Mouse (Mus musculus): ENCODE data around the gene Olfr1211. TPM values are rescaled to one million over a fixed set of nuclear protein-coding genes. Genes with fewer than 3 reads are reported as not detected.

Gene Olfr1211
- total RNA-seq (2014; rRNA removed) (not detected in 2 replicates), polyA plus RNA-seq (2015; fragmentation: Nextera tagmentation; extraction: Ambion mirVana) (not detected in 2 replicates)

DNA sequence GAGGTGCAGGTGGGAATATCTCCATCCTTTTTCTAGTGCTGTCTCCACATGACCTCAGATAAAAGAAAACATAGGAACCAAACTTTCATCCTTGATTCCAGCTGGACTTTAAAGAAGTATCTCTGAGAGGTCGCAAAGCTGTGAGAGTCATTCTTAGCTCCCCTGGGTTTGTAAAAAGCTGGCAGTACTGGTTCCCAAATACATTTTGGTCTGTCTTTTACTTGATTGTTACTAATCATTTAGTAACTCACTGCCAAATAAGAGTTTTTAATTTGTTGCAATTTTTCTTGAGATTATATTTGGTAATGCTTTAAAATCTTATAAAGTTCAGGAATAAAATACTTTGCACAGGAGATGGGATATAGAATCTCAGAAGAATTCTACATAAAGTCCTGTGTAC is at the start of gene Olfr1211:
TSS of gene Olfr1211 (minus strand) at position 101 of the 400 bp plus-strand sequence.
- no peaks in the 10 kb centered on the region for H3K27me3 ChIP-seq (ENCODE audit: insufficient read depth, low read length)
- no peak within 1 kb of the TSS for H3K27ac ChIP-seq (ENCODE audit: low read depth, low read length)
- no peak within 1 kb of the TSS for H3K9ac ChIP-seq (replicated peaks; ENCODE audit: low read length, poor library complexity, severe bottlenecking)
- no peak within 1 kb of the TSS for H3K4me2 ChIP-seq (ENCODE audit: low read depth, low read length, poor library complexity, severe bottlenecking)
- no peak within 1 kb of the TSS for H3K4me3 ChIP-seq (ENCODE audit: low read depth, low read length)
- ATAC-seq (ENCODE audit: low FRiP score) (no peak), DNase-seq (ENCODE audit: low spot score) (no peak)
- 87% methylated on average over 1 of the region's 1 CpGs for WGBS
- no peak for TF ChIP-seq CTCF (IDR thresholded peaks at IDR 0.05)
- no peaks in the 10 kb centered on the region for H3K4me1 ChIP-seq (ENCODE audit: insufficient read depth, low read length)
- no peaks in the 10 kb centered on the region for H3K9me3 ChIP-seq (ENCODE audit: low read length)
- H3K36me3 ChIP-seq (ENCODE audit: insufficient read depth, low read length), result no peaks in the 10 kb centered on the region

GRCm38 (mm10) chr2:88980181-88980580 is 42.3 kb upstream of the Olfr1211 start, which contains the start of gene Gm13762:
Gene Gm13762 (minus strand): TSS chr2:88980281.
- Histone ChIP-seq H3K4me1 (ENCODE audit: insufficient read depth, low read length) (no peaks in the 10 kb centered on the region), H3K27ac (ENCODE audit: low read depth, low read length) (no peak within 1 kb of the TSS), H3K36me3 (ENCODE audit: insufficient read depth, low read length) (no peaks in the 10 kb centered on the region), H3K4me3 (ENCODE audit: low read depth, low read length) (no peak within 1 kb of the TSS), H3K9ac (replicated peaks; ENCODE audit: low read length, poor library complexity, severe bottlenecking) (no peak within 1 kb of the TSS), H3K9me3 (ENCODE audit: low read length) (no peaks in the 10 kb centered on the region), H3K27me3 (ENCODE audit: insufficient read depth, low read length) (no peaks in the 10 kb centered on the region), H3K4me2 (ENCODE audit: low read depth, low read length, poor library complexity, severe bottlenecking) (no peak within 1 kb of the TSS)
- no peak for DNase-seq (ENCODE audit: low spot score)
- TF ChIP-seq CTCF (IDR thresholded peaks at IDR 0.05), result no peak
- 75% methylated on average over 1 of the region's 1 CpGs for WGBS
- ATAC-seq (ENCODE audit: low FRiP score), result no peak

GRCm38 (mm10) chr2:88953669-88954068 is 15.8 kb upstream of the Olfr1211 start, which contains the start of gene Olfr1212:
Gene Olfr1212 (plus strand): TSS chr2:88953969.
- H3K36me3 ChIP-seq (ENCODE audit: insufficient read depth, low read length), result no peaks in the 10 kb centered on the region
- no peak for DNase-seq (ENCODE audit: low spot score)

GRCm38 (mm10) chr2:88915057-88915456 is 22.9 kb downstream of the Olfr1211 start, which contains the start of gene Olfr1209:
Gene Olfr1209 (minus strand): TSS chr2:88915157.
- H3K9me3 ChIP-seq (ENCODE audit: low read length), result no peaks in the 10 kb centered on the region
- no peak within 1 kb of the TSS for H3K27ac ChIP-seq (ENCODE audit: low read depth, low read length)
- TF ChIP-seq CTCF (IDR thresholded peaks at IDR 0.05), result no peak
- ATAC-seq (ENCODE audit: low FRiP score) (no peak), DNase-seq (ENCODE audit: low spot score) (no peak)
- no peaks in the 10 kb centered on the region for H3K36me3 ChIP-seq (ENCODE audit: insufficient read depth, low read length)
- H3K4me2 ChIP-seq (ENCODE audit: low read depth, low read length, poor library complexity, severe bottlenecking), result no peak within 1 kb of the TSS
- H3K4me3 ChIP-seq (ENCODE audit: low read depth, low read length), result no peak within 1 kb of the TSS
- no peaks in the 10 kb centered on the region for H3K27me3 ChIP-seq (ENCODE audit: insufficient read depth, low read length)
- H3K4me1 ChIP-seq (ENCODE audit: insufficient read depth, low read length), result no peaks in the 10 kb centered on the region
- 95% methylated on average over 3 of the region's 3 CpGs for WGBS
- no peak within 1 kb of the TSS for H3K9ac ChIP-seq (replicated peaks; ENCODE audit: low read length, poor library complexity, severe bottlenecking)

More at GRCm38 (mm10) chr2:88953669-88954068, 15.8 kb upstream of the Olfr1211 start, which contains the start of gene Olfr1212:
- H3K27ac ChIP-seq (ENCODE audit: low read depth, low read length), result no peak within 1 kb of the TSS
- H3K4me1 ChIP-seq (ENCODE audit: insufficient read depth, low read length), result no peaks in the 10 kb centered on the region
- H3K9ac ChIP-seq (replicated peaks; ENCODE audit: low read length, poor library complexity, severe bottlenecking), result no peak within 1 kb of the TSS
- no peak for TF ChIP-seq CTCF (IDR thresholded peaks at IDR 0.05)
- H3K27me3 ChIP-seq (ENCODE audit: insufficient read depth, low read length), result no peaks in the 10 kb centered on the region
- H3K4me2 ChIP-seq (ENCODE audit: low read depth, low read length, poor library complexity, severe bottlenecking), result no peak within 1 kb of the TSS
- no peak within 1 kb of the TSS for H3K4me3 ChIP-seq (ENCODE audit: low read depth, low read length)
- no peak for ATAC-seq (ENCODE audit: low FRiP score)
- H3K9me3 ChIP-seq (ENCODE audit: low read length), result no peaks in the 10 kb centered on the region

DNA sequence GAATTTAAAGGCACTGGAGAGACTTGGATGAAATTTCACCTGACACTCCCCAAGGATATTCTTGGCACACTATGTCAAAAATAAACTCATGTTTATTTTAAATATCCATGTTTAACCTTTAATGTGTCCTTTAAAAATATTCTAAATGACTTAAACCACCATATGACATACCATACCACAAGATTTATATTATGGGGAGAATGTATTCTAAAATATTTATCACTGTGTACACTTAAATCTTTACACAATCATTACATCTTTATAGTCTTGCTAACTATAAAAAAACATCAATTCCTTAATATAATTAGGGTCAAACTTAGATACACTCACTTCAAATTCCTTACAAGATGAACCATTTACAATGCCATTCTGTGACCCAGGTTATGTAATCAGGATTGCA is 35.7 kb downstream of the Olfr1211 start, which contains the start of gene Olfr1208:
TSS of gene Olfr1208 (minus strand) at position 101 of the 400 bp plus-strand sequence.
- no peak for ATAC-seq (ENCODE audit: low FRiP score)
- Histone ChIP-seq H3K4me1 (ENCODE audit: insufficient read depth, low read length) (no peaks in the 10 kb centered on the region), H3K36me3 (ENCODE audit: insufficient read depth, low read length) (no peaks in the 10 kb centered on the region), H3K27me3 (ENCODE audit: insufficient read depth, low read length) (no peaks in the 10 kb centered on the region), H3K4me3 (ENCODE audit: low read depth, low read length) (no peak within 1 kb of the TSS), H3K4me2 (ENCODE audit: low read depth, low read length, poor library complexity, severe bottlenecking) (no peak within 1 kb of the TSS), H3K27ac (ENCODE audit: low read depth, low read length) (no peak within 1 kb of the TSS), H3K9ac (replicated peaks; ENCODE audit: low read length, poor library complexity, severe bottlenecking) (no peak within 1 kb of the TSS), H3K9me3 (ENCODE audit: low read length) (no peaks in the 10 kb centered on the region)
- DNase-seq (ENCODE audit: low spot score), result no peak
- TF ChIP-seq CTCF (IDR thresholded peaks at IDR 0.05), result no peak

Other genes with a start within 250 kb of the Olfr1211 start
- not detected in 2 replicates for gene Olfr1195, start 248.9 kb downstream of the Olfr1211 start, total RNA-seq (2014; rRNA removed)
- gene Olfr1195, start 248.9 kb downstream of the Olfr1211 start, polyA plus RNA-seq (2015; fragmentation: Nextera tagmentation; extraction: Ambion mirVana), result not detected in 2 replicates
- not detected in 2 replicates for gene Olfr1196, start 233.5 kb downstream of the Olfr1211 start, total RNA-seq (2014; rRNA removed)
- gene Olfr1196, start 233.5 kb downstream of the Olfr1211 start, polyA plus RNA-seq (2015; fragmentation: Nextera tagmentation; extraction: Ambion mirVana), result not detected in 2 replicates
- gene Olfr1197, start 205.7 kb downstream of the Olfr1211 start, total RNA-seq (2014; rRNA removed), result not detected in 2 replicates
- not detected in 2 replicates for gene Olfr1197, start 205.7 kb downstream of the Olfr1211 start, polyA plus RNA-seq (2015; fragmentation: Nextera tagmentation; extraction: Ambion mirVana)
- gene Olfr1198, start 186.7 kb downstream of the Olfr1211 start, total RNA-seq (2014; rRNA removed), result not detected in 2 replicates
- not detected in 2 replicates for gene Olfr1198, start 186.7 kb downstream of the Olfr1211 start, polyA plus RNA-seq (2015; fragmentation: Nextera tagmentation; extraction: Ambion mirVana)
- not detected in 2 replicates for gene Olfr1199, start 177.6 kb downstream of the Olfr1211 start, total RNA-seq (2014; rRNA removed)
- not detected in 2 replicates for gene Olfr1199, start 177.6 kb downstream of the Olfr1211 start, polyA plus RNA-seq (2015; fragmentation: Nextera tagmentation; extraction: Ambion mirVana)
- gene Olfr1200, start 167.6 kb downstream of the Olfr1211 start, total RNA-seq (2014; rRNA removed), result not detected in 2 replicates
- not detected in 2 replicates for gene Olfr1200, start 167.6 kb downstream of the Olfr1211 start, polyA plus RNA-seq (2015; fragmentation: Nextera tagmentation; extraction: Ambion mirVana)
- gene Olfr1201, start 145.1 kb downstream of the Olfr1211 start, total RNA-seq (2014; rRNA removed), result not detected in 2 replicates
- not detected in 2 replicates for gene Olfr1201, start 145.1 kb downstream of the Olfr1211 start, polyA plus RNA-seq (2015; fragmentation: Nextera tagmentation; extraction: Ambion mirVana)
- gene Olfr1202, start 123.6 kb downstream of the Olfr1211 start, total RNA-seq (2014; rRNA removed), result not detected in 2 replicates
- 0.04 TPM in 1 of 2 replicates, not detected in the other for gene Olfr1202, start 123.6 kb downstream of the Olfr1211 start, polyA plus RNA-seq (2015; fragmentation: Nextera tagmentation; extraction: Ambion mirVana)
- not detected in 2 replicates for gene Olfr1205, start 108.4 kb downstream of the Olfr1211 start, total RNA-seq (2014; rRNA removed)
- not detected in 2 replicates for gene Olfr1205, start 108.4 kb downstream of the Olfr1211 start, polyA plus RNA-seq (2015; fragmentation: Nextera tagmentation; extraction: Ambion mirVana)
- not detected in 2 replicates for gene Olfr1204, start 88.8 kb downstream of the Olfr1211 start, total RNA-seq (2014; rRNA removed)
- gene Olfr1204, start 88.8 kb downstream of the Olfr1211 start, polyA plus RNA-seq (2015; fragmentation: Nextera tagmentation; extraction: Ambion mirVana), result not detected in 2 replicates
- gene Olfr1206, start 74.9 kb downstream of the Olfr1211 start, total RNA-seq (2014; rRNA removed), result not detected in 2 replicates
- not detected in 2 replicates for gene Olfr1206, start 74.9 kb downstream of the Olfr1211 start, polyA plus RNA-seq (2015; fragmentation: Nextera tagmentation; extraction: Ambion mirVana)
- gene Olfr1208, start 35.8 kb downstream of the Olfr1211 start, total RNA-seq (2014; rRNA removed), result not detected in 2 replicates
- not detected in 2 replicates for gene Olfr1208, start 35.8 kb downstream of the Olfr1211 start, polyA plus RNA-seq (2015; fragmentation: Nextera tagmentation; extraction: Ambion mirVana)
- not detected in 2 replicates for gene Olfr1209, start 23.0 kb downstream of the Olfr1211 start, total RNA-seq (2014; rRNA removed)
- gene Olfr1209, start 23.0 kb downstream of the Olfr1211 start, polyA plus RNA-seq (2015; fragmentation: Nextera tagmentation; extraction: Ambion mirVana), result not detected in 2 replicates
- not detected in 2 replicates for gene Olfr1212, start 15.9 kb upstream of the Olfr1211 start, total RNA-seq (2014; rRNA removed)
- not detected in 2 replicates for gene Olfr1212, start 15.9 kb upstream of the Olfr1211 start, polyA plus RNA-seq (2015; fragmentation: Nextera tagmentation; extraction: Ambion mirVana)
- gene Gm13762, start 42.2 kb upstream of the Olfr1211 start, total RNA-seq (2014; rRNA removed), result not detected in 2 replicates
- not detected in 2 replicates for gene Gm13762, start 42.2 kb upstream of the Olfr1211 start, polyA plus RNA-seq (2015; fragmentation: Nextera tagmentation; extraction: Ambion mirVana)
- gene Olfr1214, start 54.5 kb upstream of the Olfr1211 start, total RNA-seq (2014; rRNA removed), result not detected in 2 replicates
- gene Olfr1214, start 54.5 kb upstream of the Olfr1211 start, polyA plus RNA-seq (2015; fragmentation: Nextera tagmentation; extraction: Ambion mirVana), result not detected in 2 replicates
- not detected in 2 replicates for gene Olfr1215, start 68.9 kb upstream of the Olfr1211 start, total RNA-seq (2014; rRNA removed)
- gene Olfr1215, start 68.9 kb upstream of the Olfr1211 start, polyA plus RNA-seq (2015; fragmentation: Nextera tagmentation; extraction: Ambion mirVana), result not detected in 2 replicates
- gene Olfr1216, start 80.2 kb upstream of the Olfr1211 start, total RNA-seq (2014; rRNA removed), result not detected in 2 replicates
- not detected in 2 replicates for gene Olfr1216, start 80.2 kb upstream of the Olfr1211 start, polyA plus RNA-seq (2015; fragmentation: Nextera tagmentation; extraction: Ambion mirVana)
- gene Olfr1217, start 94.0 kb upstream of the Olfr1211 start, total RNA-seq (2014; rRNA removed), result not detected in 2 replicates
- not detected in 2 replicates for gene Olfr1217, start 94.0 kb upstream of the Olfr1211 start, polyA plus RNA-seq (2015; fragmentation: Nextera tagmentation; extraction: Ambion mirVana)
- not detected in 2 replicates for gene Olfr1218, start 123.1 kb upstream of the Olfr1211 start, total RNA-seq (2014; rRNA removed)
- gene Olfr1218, start 123.1 kb upstream of the Olfr1211 start, polyA plus RNA-seq (2015; fragmentation: Nextera tagmentation; extraction: Ambion mirVana), result not detected in 2 replicates
- gene Olfr1219, start 145.4 kb upstream of the Olfr1211 start, total RNA-seq (2014; rRNA removed), result not detected in 2 replicates
- not detected in 2 replicates for gene Olfr1219, start 145.4 kb upstream of the Olfr1211 start, polyA plus RNA-seq (2015; fragmentation: Nextera tagmentation; extraction: Ambion mirVana)
- gene Olfr1220, start 168.7 kb upstream of the Olfr1211 start, total RNA-seq (2014; rRNA removed), result not detected in 2 replicates
- gene Olfr1220, start 168.7 kb upstream of the Olfr1211 start, polyA plus RNA-seq (2015; fragmentation: Nextera tagmentation; extraction: Ambion mirVana), result not detected in 2 replicates
- gene Olfr1221, start 179.2 kb upstream of the Olfr1211 start, total RNA-seq (2014; rRNA removed), result not detected in 2 replicates
- gene Olfr1221, start 179.2 kb upstream of the Olfr1211 start, polyA plus RNA-seq (2015; fragmentation: Nextera tagmentation; extraction: Ambion mirVana), result not detected in 2 replicates
- not detected in 2 replicates for gene Olfr1222, start 194.9 kb upstream of the Olfr1211 start, total RNA-seq (2014; rRNA removed)
- gene Olfr1222, start 194.9 kb upstream of the Olfr1211 start, polyA plus RNA-seq (2015; fragmentation: Nextera tagmentation; extraction: Ambion mirVana), result not detected in 2 replicates
- not detected in 2 replicates for gene Olfr1223, start 213.4 kb upstream of the Olfr1211 start, total RNA-seq (2014; rRNA removed)
- gene Olfr1223, start 213.4 kb upstream of the Olfr1211 start, polyA plus RNA-seq (2015; fragmentation: Nextera tagmentation; extraction: Ambion mirVana), result not detected in 2 replicates
- not detected in 2 replicates for gene Olfr1224-ps1, start 226.0 kb upstream of the Olfr1211 start, total RNA-seq (2014; rRNA removed)
- gene Olfr1224-ps1, start 226.0 kb upstream of the Olfr1211 start, polyA plus RNA-seq (2015; fragmentation: Nextera tagmentation; extraction: Ambion mirVana), result not detected in 2 replicates
- not detected in 2 replicates for gene Olfr1225, start 236.6 kb upstream of the Olfr1211 start, total RNA-seq (2014; rRNA removed)
- not detected in 2 replicates for gene Olfr1225, start 236.6 kb upstream of the Olfr1211 start, polyA plus RNA-seq (2015; fragmentation: Nextera tagmentation; extraction: Ambion mirVana)

All from midbrain, postnatal 0 days (tissue).